Mouse (Mus musculus) monocyte, adult 2 months (primary cell): ENCODE measurements around the gene Rps6kl1.

Experiments used
- DNase-seq, 2 experiments: peaks; one replicate each; pipeline ENCODE4 v3.0.0; 2022; ENCODE audit warnings: low spot score in 2 of 2, low read depth in 1 of 2

Rps6kl1 gene

GRCm38 (mm10) chr12:85151002-85151774, at the start of gene Rps6kl1:
Gene Rps6kl1 (minus strand): TSS chr12:85151264.
- no peak for DNase-seq

- DNase-seq, result no peak
These were observed 48.9 kb upstream of the Rps6kl1 start for GRCm38 (mm10) chr12:85199954-85200353.

GRCm38 (mm10) chr12:85197936-85198335, 46.9 kb upstream of the Rps6kl1 start:
- no peak for DNase-seq

- no peak for DNase-seq
These were observed 46.3 kb upstream of the Rps6kl1 start for GRCm38 (mm10) chr12:85197371-85197770.

GRCm38 (mm10) chr12:85196191-85196590, 45.1 kb upstream of the Rps6kl1 start:
- DNase-seq, result no peak

- DNase-seq, result no peak
These were observed 44.0 kb upstream of the Rps6kl1 start for GRCm38 (mm10) chr12:85195086-85195485.

GRCm38 (mm10) chr12:85194623-85195018, 43.6 kb upstream of the Rps6kl1 start:
- no peak for DNase-seq

GRCm38 (mm10) chr12:85193923-85194622, 43.0 kb upstream of the Rps6kl1 start:
- no peak for DNase-seq

- no peak for DNase-seq
These were observed 42.1 kb upstream of the Rps6kl1 start for GRCm38 (mm10) chr12:85193146-85193545.

- DNase-seq, result peak; percentile 61 to 65
These were observed 41.5 kb upstream of the Rps6kl1 start for GRCm38 (mm10) chr12:85192461-85193108.

GRCm38 (mm10) chr12:85190290-85190689, 39.2 kb upstream of the Rps6kl1 start:
- DNase-seq, result no peak

- DNase-seq, result no peak
These were observed 35.3 kb upstream of the Rps6kl1 start for GRCm38 (mm10) chr12:85186361-85186760.

- no peak for DNase-seq
These were observed 34.7 kb upstream of the Rps6kl1 start for GRCm38 (mm10) chr12:85185810-85186209.

GRCm38 (mm10) chr12:85184118-85184517, 33.1 kb upstream of the Rps6kl1 start:
- DNase-seq, result no peak

- DNase-seq, result no peak
These were observed 31.8 kb upstream of the Rps6kl1 start for GRCm38 (mm10) chr12:85182898-85183297.

GRCm38 (mm10) chr12:85182345-85182643, 31.2 kb upstream of the Rps6kl1 start:
- DNase-seq, result no peak

- DNase-seq, result no peak
These were observed 30.6 kb upstream of the Rps6kl1 start for GRCm38 (mm10) chr12:85181475-85182344.

GRCm38 (mm10) chr12:85178294-85178693, 27.2 kb upstream of the Rps6kl1 start:
- DNase-seq, result no peak

- DNase-seq, result no peak
These were observed 26.7 kb upstream of the Rps6kl1 start, which contains the start of gene Pgf for GRCm38 (mm10) chr12:85177740-85178239. Gene Pgf (minus strand): TSS chr12:85177790.

GRCm38 (mm10) chr12:85176846-85177523, 25.9 kb upstream of the Rps6kl1 start:
- DNase-seq, result peak in 1 of 2 experiments; percentile 26
